Mouse (Mus musculus) left cerebral cortex, postnatal 14 days (tissue): Measurements from ENCODE around the gene Asap3. TPM values are rescaled to one million over a fixed set of nuclear protein-coding genes. Genes with fewer than 3 reads are reported as not detected.

Source experiments
- DNase-seq, 2 experiments: peaks; one replicate each; pipeline ENCODE4 v3.0.0; 2021 to 2022; ENCODE audit warnings: low spot score in 2 of 2, mixed read lengths in 1 of 2
- intact Hi-C: fragments of 180-260 bp; cut with DNase I; formaldehyde crosslinking; loops from one replicate; pipeline ENCODE4 v1.15.1; 2025
- long read RNA-seq, 2 experiments: library from polyadenylated mRNA; stranded (forward); transcript quantifications; one replicate each; pipeline ENCODE4 v2.0.0; 2021
- total RNA-seq, 2 experiments: library from RNA; stranded (reverse); gene quantifications; 2 replicates each; pipeline ENCODE4 v1.2.3; 2021

The Asap3 gene
- total RNA-seq, result 1 to 10 TPM; 3.9 to 4.2 TPM
- long read RNA-seq, experiment 1, partial matches to known transcripts, result 0 of 2 reads
- long read RNA-seq, experiment 1, other reads (novel, unspliced or antisense), result 2 of 2 reads
- long read RNA-seq, experiment 2, full-length matches to known transcripts, result 4 of 8 reads
- long read RNA-seq, experiment 2, partial matches to known transcripts, result 2 of 8 reads
- long read RNA-seq, experiment 2, other reads (novel, unspliced or antisense), result 2 of 8 reads

- intact Hi-C loops, result no loop called here
- DNase-seq, result peak; percentile 79 to 85
These were observed at the start of gene Asap3 for GRCm38 (mm10) chr4:136206033-136206893. TSS of gene Asap3 (plus strand) at chr4:136206365.

GRCm38 (mm10) chr4:136158498-136158897, 47.7 kb upstream of the Asap3 start:
- intact Hi-C loops, result no loop called here
- no peak for DNase-seq

GRCm38 (mm10) chr4:136159802-136160397, 46.3 kb upstream of the Asap3 start:
- intact Hi-C loops, result loop anchor here (1.0 kb wide), 1 partner anchor 90 kb away; no protein-coding TSS in a partner anchor
- peak; percentile 73 to 82 for DNase-seq

GRCm38 (mm10) chr4:136163448-136163847, 42.7 kb upstream of the Asap3 start:
- intact Hi-C loops, result loop anchor here (1.0 kb wide), 1 partner anchor 37 kb away; no protein-coding TSS in a partner anchor

GRCm38 (mm10) chr4:136164981-136165380, 41.2 kb upstream of the Asap3 start:
- intact Hi-C loops, result no loop called here
- no peak for DNase-seq

More at GRCm38 (mm10) chr4:136163448-136163847, 42.7 kb upstream of the Asap3 start:
- peak; percentile 85 to 89 for DNase-seq

- intact Hi-C loops, result no loop called here
- no peak for DNase-seq
These were observed 38.5 kb upstream of the Asap3 start for GRCm38 (mm10) chr4:136167701-136168100.

- intact Hi-C loops, result no loop called here
These were observed 35.8 kb upstream of the Asap3 start for GRCm38 (mm10) chr4:136170401-136170800.

GRCm38 (mm10) chr4:136171455-136171854, 34.7 kb upstream of the Asap3 start:
- intact Hi-C loops, result no loop called here
- DNase-seq, result no peak

More at GRCm38 (mm10) chr4:136170401-136170800, 35.8 kb upstream of the Asap3 start:
- DNase-seq, result no peak

- DNase-seq, result peak; percentile 65 to 68
- intact Hi-C loops, result no loop called here
These were observed 34.1 kb upstream of the Asap3 start, which contains the start of gene E2f2 for GRCm38 (mm10) chr4:136172011-136172541. TSS of gene E2f2 (plus strand) at chr4:136172394.

GRCm38 (mm10) chr4:136172542-136173209, 33.5 kb upstream of the Asap3 start:
- intact Hi-C loops, result no loop called here
- DNase-seq, result no peak

- intact Hi-C loops, result no loop called here
These were observed 32.9 kb upstream of the Asap3 start for GRCm38 (mm10) chr4:136173210-136173715.

GRCm38 (mm10) chr4:136174216-136175193, 31.7 kb upstream of the Asap3 start:
- DNase-seq, result no peak
- intact Hi-C loops, result no loop called here

More at GRCm38 (mm10) chr4:136173210-136173715, 32.9 kb upstream of the Asap3 start:
- DNase-seq, result no peak

- DNase-seq, result no peak
- intact Hi-C loops, result no loop called here
These were observed 30.1 kb upstream of the Asap3 start for GRCm38 (mm10) chr4:136176022-136176552.

- DNase-seq, result no peak
- intact Hi-C loops, result no loop called here
These were observed 28.9 kb upstream of the Asap3 start for GRCm38 (mm10) chr4:136177244-136177611.

GRCm38 (mm10) chr4:136177612-136178474, 28.3 kb upstream of the Asap3 start:
- intact Hi-C loops, result no loop called here
- DNase-seq, result no peak

GRCm38 (mm10) chr4:136178475-136178921, 27.7 kb upstream of the Asap3 start:
- no peak for DNase-seq
- intact Hi-C loops, result no loop called here

- intact Hi-C loops, result no loop called here
These were observed 26.7 kb upstream of the Asap3 start for GRCm38 (mm10) chr4:136179456-136179855.

More at GRCm38 (mm10) chr4:136179456-136179855, 26.7 kb upstream of the Asap3 start:
- no peak for DNase-seq
